Mouse (Mus musculus): Measurements from ENCODE around the gene Aars2. TPM values are rescaled to one million over a fixed set of nuclear protein-coding genes. Genes with fewer than 3 reads are reported as not detected.

Aars2 gene
- total and polyA plus RNA-seq, 3 experiments, result 14.4 to 63.5 (median 25.6) TPM

DNA sequence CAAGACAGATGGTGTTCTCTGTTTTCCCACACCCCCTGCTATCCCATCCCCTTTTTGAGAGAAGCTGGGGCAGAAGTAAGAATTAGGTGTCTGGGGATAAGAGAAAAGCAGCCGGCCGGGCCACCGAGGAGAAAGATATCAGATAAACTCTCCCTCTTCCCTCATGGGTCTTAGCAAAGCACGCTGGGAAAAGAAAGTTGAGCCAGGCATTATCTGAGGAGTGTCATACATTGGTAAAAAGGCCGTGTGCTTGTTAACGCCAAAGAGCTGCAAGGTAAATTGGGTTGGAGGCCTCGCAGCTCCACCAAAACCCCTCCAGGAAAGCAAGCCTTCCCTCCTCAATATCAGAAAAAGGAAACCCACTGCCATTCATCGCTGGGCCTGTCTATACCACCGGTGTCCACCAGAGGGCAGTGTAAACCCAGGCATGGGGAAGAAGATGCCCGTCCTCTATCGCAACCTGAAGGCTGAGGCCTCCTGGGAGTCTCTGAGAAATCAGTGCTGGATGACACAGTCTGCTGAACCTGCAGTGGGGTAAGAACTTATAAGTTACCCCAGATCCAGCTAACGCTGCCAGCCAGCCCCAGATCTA is 28.3 kb upstream of the Aars2 start (continued):
- TF ChIP-seq GABPA (IDR thresholded peaks at IDR 0.05; ENCODE audit: low read depth, low read length) (no peak), MAZ (IDR thresholded peaks at IDR 0.05; ENCODE audit: low read depth, low read length) (0 out of 2 replicates have a peak, but pooled peaks have one; percentile 49), USF2 (IDR thresholded peaks at IDR 0.05; ENCODE audit: borderline replicate concordance in 1 of 2, insufficient read depth in 1 of 2, low read depth in 1 of 2, low read length in 2 of 2) (no peak), MXI1 (IDR thresholded peaks at IDR 0.05; ENCODE audit: low read depth, low read length) (peak; percentile 54; the same call in 1 of the 2 replicates), ELF1 (IDR thresholded peaks at IDR 0.05; ENCODE audit: low read depth, low read length) (0 out of 2 replicates have a peak, but pooled peaks have one; percentile 22), USF1 (IDR thresholded peaks at IDR 0.05; ENCODE audit: low read depth, low read length) (no peak), TBP (IDR thresholded peaks at IDR 0.05; ENCODE audit: low read depth, low read length) (peak; percentile 27; the same call in 1 of the 2 replicates), ZNF384 (IDR thresholded peaks at IDR 0.05; ENCODE audit: low read depth, low read length) (no peak), MYC (IDR thresholded peaks at IDR 0.05; ENCODE audit: low read depth, low read length) (0 out of 2 replicates have a peak, but pooled peaks have one; percentile 37), TCF12 (IDR thresholded peaks at IDR 0.05; ENCODE audit: low read depth, low read length) (peak; percentile 16; the same call in 1 of the 2 replicates), CHD1 (IDR thresholded peaks at IDR 0.05; ENCODE audit: low read depth, low read length) (no peak), UBTF (IDR thresholded peaks at IDR 0.05; ENCODE audit: borderline replicate concordance, insufficient read depth, low read depth, low read length) (no peak), RAD21 (IDR thresholded peaks at IDR 0.05; ENCODE audit: low read depth, low read length) (peak; percentile 95), E2F4 (IDR thresholded peaks at IDR 0.05; ENCODE audit: borderline replicate concordance, low read depth, low read length) (no peak), CHD2 (IDR thresholded peaks at IDR 0.05; ENCODE audit: low read length) (no peak), MYB (IDR thresholded peaks at IDR 0.05; ENCODE audit: low read depth, low read length) (no peak), POLR2A (IDR thresholded peaks at IDR 0.05; ENCODE audit: control insufficient read depth in 1 of 2, insufficient read depth in 1 of 2, low read depth in 1 of 2, low read length in 2 of 2, poor library complexity in 1 of 2) (peak; percentile 16 to 40; a peak in 1 of 4 replicates), NELFE (IDR thresholded peaks at IDR 0.05; ENCODE audit: low read depth, low read length) (peak; percentile 10; the same call in 1 of the 2 replicates), JUND (IDR thresholded peaks at IDR 0.05; ENCODE audit: low read depth, low read length) (no peak), HCFC1 (IDR thresholded peaks at IDR 0.05; ENCODE audit: low read depth, low read length) (peak; percentile 6; the same call in 1 of the 2 replicates), ETS1 (IDR thresholded peaks at IDR 0.05; ENCODE audit: low read depth, low read length) (no peak), GATA1 (IDR thresholded peaks at IDR 0.05; ENCODE audit: low read depth, low read length) (peak; percentile 51), RCOR1 (IDR thresholded peaks at IDR 0.05; ENCODE audit: low read depth, low read length) (peak; percentile 46; the same call in 1 of the 2 replicates)

- peak; percentile 57 for DNase-seq (ENCODE audit: low read depth, low spot score)
- Histone ChIP-seq H3K9ac (ENCODE audit: control insufficient read depth, low read depth, low read length, poor library complexity, severe bottlenecking) (no peak overlapping the region), H3K79me2 (ENCODE audit: control insufficient read depth, insufficient read depth, low read length, poor library complexity) (no peaks in the 10 kb centered on the region; the same call in 1 of the 2 replicates), H3K4me1 (ENCODE audit: control insufficient read depth in 1 of 2, insufficient read depth in 2 of 2, low read length in 2 of 2) (peaks cover 0 to 13% of the 10 kb centered on the region in 2 experiments; a peak in 1 of 4 replicates), H3K9me3 (replicated peaks; ENCODE audit: insufficient read depth, low read length) (no peaks in the 10 kb centered on the region), H3K4me3 (ENCODE audit: control insufficient read depth in 1 of 2, insufficient read depth in 1 of 2, low read depth in 2 of 2, low read length in 2 of 2) (no peak overlapping the region), H3K27me3 (ENCODE audit: control insufficient read depth in 1 of 2, insufficient read depth in 2 of 2, low read length in 2 of 2) (no peaks in the 10 kb centered on the region), H3K36me3 (ENCODE audit: control insufficient read depth in 1 of 2, insufficient read depth in 2 of 2, low read length in 2 of 2) (peaks cover 0 to 6% of the 10 kb centered on the region in 2 experiments; a peak in 2 of 4 replicates), H3K27ac (ENCODE audit: control insufficient read depth, low read depth, low read length) (no peak overlapping the region)
- TF ChIP-seq CTCF (IDR thresholded peaks at IDR 0.05 in 2 of 3, conservative IDR thresholded peaks at IDR 0.05 in 1 of 3; ENCODE audit: control insufficient read depth in 1 of 3, insufficient read depth in 1 of 3, low read depth in 2 of 3, low read length in 3 of 3, poor library complexity in 1 of 3, severe bottlenecking in 1 of 3), result peak; percentile 43 to 75 (median 54)
- TF ChIP-seq ZNF384 (IDR thresholded peaks at IDR 0.05; ENCODE audit: low read depth, low read length), result no peak
- TF ChIP-seq ZC3H11A (IDR thresholded peaks at IDR 0.05; ENCODE audit: low read depth, low read length), result peak; percentile 72
- peak; percentile 77 for TF ChIP-seq SMC3 (IDR thresholded peaks at IDR 0.05; ENCODE audit: low read depth, low read length)
- peak; percentile 72 for TF ChIP-seq RAD21 (IDR thresholded peaks at IDR 0.05; ENCODE audit: low read depth, low read length)
Measured at GRCm38 (mm10) chr17:45480429-45480828, 26.2 kb upstream of the Aars2 start.
